Mouse (Mus musculus) spleen, adult 2 months (tissue): ENCODE results near the gene Lrrtm3. TPM values are rescaled to one million over a fixed set of nuclear protein-coding genes. Genes with fewer than 3 reads are reported as not detected.

Source experiments
- DNase-seq, 2 experiments: peaks; one replicate each; pipeline versions ENCODE4 v3.0.0 to v3.0.0-alpha.2; 2012 to 2021; ENCODE audit warnings: low spot score in 2 of 2, low read depth in 1 of 2
- H3K27ac ChIP-seq: fragments of 200-500 bp; 2 replicates; pipeline ENCODE4 v1.5.1; 2012; ENCODE audit warnings: low read length, inconsistent platforms; ENCODE audit not compliant: insufficient read depth
- H3K27me3 ChIP-seq: fragments of 200-500 bp; 2 replicates; pipeline ENCODE4 v1.6.1; 2012; ENCODE audit warnings: mild to moderate bottlenecking, moderate library complexity, low read length, inconsistent platforms; ENCODE audit not compliant: control insufficient read depth, insufficient read depth
- H3K36me3 ChIP-seq: fragments of 200-500 bp; 2 replicates; pipeline ENCODE4 v1.6.1; 2012; ENCODE audit warnings: mild to moderate bottlenecking, low read length, inconsistent platforms; ENCODE audit not compliant: control insufficient read depth, insufficient read depth
- H3K4me1 ChIP-seq: fragments of 200-500 bp; 2 replicates; pipeline ENCODE4 v1.6.1; 2011; ENCODE audit warnings: inconsistent platforms; ENCODE audit not compliant: control insufficient read depth, insufficient read depth, insufficient read length
- H3K4me3 ChIP-seq: fragments of 200-500 bp; 2 replicates; pipeline ENCODE4 v1.5.1; 2011; ENCODE audit warnings: mild to moderate bottlenecking, inconsistent platforms; ENCODE audit not compliant: insufficient read depth, insufficient read length; ENCODE audit errors: extremely low read depth
- CTCF ChIP-seq: fragments of 200-500 bp; IDR thresholded peaks from 2 replicates; pipeline ENCODE4 v1.5.1; 2011; ENCODE audit warnings: mild to moderate bottlenecking, inconsistent platforms; ENCODE audit not compliant: insufficient read depth, insufficient read length, insufficient replicate concordance; ENCODE audit errors: extremely low read depth
- POLR2A ChIP-seq: fragments of 200-500 bp; IDR thresholded peaks from 2 replicates; pipeline ENCODE4 v1.6.1; 2011; ENCODE audit warnings: low read depth, low read length, inconsistent platforms
- WGBS: fragments of 180-500 bp; shearing (Covaris S2); methylation state at CpG from one replicate; pipeline ENCODE4 v1.1.7; 2018; 5-methylcytosine and 5-hydroxymethylcytosine counted together
- polyA plus RNA-seq: library from polyadenylated mRNA; depleted of rRNA; stranded (reverse); fragments of >200 nt; gene quantifications from 2 replicates; pipeline ENCODE4 v1.2.3, GENCODE M21; 2012

Lrrtm3 gene
- polyA plus RNA-seq, 1 experiment: not detected

- WGBS: 69% methylated on average over 11 of the region's 11 CpGs
- no peaks in the 10 kb centered on the region for H3K36me3 ChIP-seq
- no peak for DNase-seq
- no peaks in the 10 kb centered on the region for H3K27me3 ChIP-seq
- H3K4me3 ChIP-seq: no peak overlapping the region
- TF ChIP-seq POLR2A (no peak), CTCF (no peak)
- H3K4me1 ChIP-seq: no peaks in the 10 kb centered on the region
- H3K27ac ChIP-seq: no peak overlapping the region
Observed at GRCm38 (mm10) chr10:63978101-63978500, 112.0 kb downstream of the Lrrtm3 start.

GRCm38 (mm10) chr10:63972300-63972699 lies 117.8 kb downstream of the Lrrtm3 start:
- TF ChIP-seq CTCF (no peak), POLR2A (no peak)
- Histone ChIP-seq H3K4me1 (no peaks in the 10 kb centered on the region), H3K27me3 (no peaks in the 10 kb centered on the region), H3K4me3 (no peak overlapping the region), H3K36me3 (no peaks in the 10 kb centered on the region), H3K27ac (no peak overlapping the region)
- no peak for DNase-seq
- 87% methylated on average over 2 of the region's 2 CpGs for WGBS

- no peak overlapping the region for H3K4me3 ChIP-seq
- H3K36me3 ChIP-seq: no peaks in the 10 kb centered on the region
- no peaks in the 10 kb centered on the region for H3K27me3 ChIP-seq
- no peak for TF ChIP-seq POLR2A
- TF ChIP-seq CTCF: no peak
- 35% methylated on average over 6 of the region's 7 CpGs for WGBS
- H3K27ac ChIP-seq: no peak overlapping the region
- DNase-seq: no peak
- no peaks in the 10 kb centered on the region for H3K4me1 ChIP-seq
Observed at GRCm38 (mm10) chr10:63954308-63954930, 135.7 kb downstream of the Lrrtm3 start.

GRCm38 (mm10) chr10:63951481-63951880 lies 138.6 kb downstream of the Lrrtm3 start:
- Histone ChIP-seq H3K4me3 (no peak overlapping the region), H3K4me1 (no peaks in the 10 kb centered on the region), H3K27me3 (no peaks in the 10 kb centered on the region), H3K36me3 (no peaks in the 10 kb centered on the region), H3K27ac (no peak overlapping the region)
- WGBS: 88% methylated on average over 1 of the region's 1 CpGs
- TF ChIP-seq POLR2A: no peak
- TF ChIP-seq CTCF: no peak
- DNase-seq: no peak

GRCm38 (mm10) chr10:63950867-63951266 lies 139.2 kb downstream of the Lrrtm3 start:
- Histone ChIP-seq H3K27ac (no peak overlapping the region), H3K4me1 (no peaks in the 10 kb centered on the region), H3K27me3 (no peaks in the 10 kb centered on the region), H3K4me3 (no peak overlapping the region), H3K36me3 (no peaks in the 10 kb centered on the region)
- DNase-seq: no peak
- TF ChIP-seq CTCF (no peak), POLR2A (no peak)
- WGBS: 55% methylated on average over 8 of the region's 8 CpGs

- DNase-seq: no peak
- H3K4me3 ChIP-seq: no peak overlapping the region
- no peak overlapping the region for H3K27ac ChIP-seq
- H3K36me3 ChIP-seq: no peaks in the 10 kb centered on the region
- TF ChIP-seq CTCF (no peak), POLR2A (no peak)
- H3K4me1 ChIP-seq: no peaks in the 10 kb centered on the region
- H3K27me3 ChIP-seq: no peaks in the 10 kb centered on the region
- WGBS: 75% methylated on average over 4 of the region's 4 CpGs
Observed at GRCm38 (mm10) chr10:63947266-63947665, 142.8 kb downstream of the Lrrtm3 start.

GRCm38 (mm10) chr10:63945534-63945933 lies 144.5 kb downstream of the Lrrtm3 start:
- no peak for TF ChIP-seq POLR2A
- TF ChIP-seq CTCF: no peak
- H3K36me3 ChIP-seq: no peaks in the 10 kb centered on the region
- H3K27me3 ChIP-seq: no peaks in the 10 kb centered on the region
- H3K4me3 ChIP-seq: no peak overlapping the region
- no peaks in the 10 kb centered on the region for H3K4me1 ChIP-seq
- no peak overlapping the region for H3K27ac ChIP-seq
- DNase-seq: no peak
- 80% methylated on average over 3 of the region's 3 CpGs for WGBS
